Mouse (Mus musculus): Measurements from ENCODE around the gene C2. TPM values are rescaled to one million over a fixed set of nuclear protein-coding genes. Genes with fewer than 3 reads are reported as not detected.
A peak's percentile ranks its signal among the peaks of the same experiment; 100 is the strongest.
"Not testable (repeated sequence)": the region's sequence is repeated elsewhere in the genome, so short reads cannot be mapped to it uniquely, and the experiment has no call there.

Gene C2
- total RNA-seq, 2 experiments from 2014 or later = 4.3 to 6.0 TPM

DNA sequence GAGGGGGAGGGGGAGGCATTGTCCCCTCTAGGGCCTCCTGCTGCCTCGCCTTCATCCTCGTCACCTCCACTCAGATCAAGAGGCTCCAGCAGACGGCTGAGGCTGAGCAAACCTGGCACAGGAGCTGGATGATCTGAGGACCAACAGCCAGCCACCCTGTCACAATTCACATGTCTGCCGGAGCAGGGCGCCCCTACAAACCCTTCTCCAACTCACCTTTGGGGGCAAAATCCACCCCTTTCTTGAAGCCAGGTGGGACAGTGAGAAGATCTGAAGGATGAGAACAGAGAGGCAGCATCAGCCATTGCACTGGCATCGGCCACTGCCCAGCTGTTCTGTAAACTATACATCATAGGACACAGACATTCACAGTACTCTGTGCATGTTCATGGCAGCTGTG, 50.9 kb downstream of the C2 start:
- intact Hi-C loops (cut with DNase I) = no loop called here
- DNase-seq = no peak

DNA sequence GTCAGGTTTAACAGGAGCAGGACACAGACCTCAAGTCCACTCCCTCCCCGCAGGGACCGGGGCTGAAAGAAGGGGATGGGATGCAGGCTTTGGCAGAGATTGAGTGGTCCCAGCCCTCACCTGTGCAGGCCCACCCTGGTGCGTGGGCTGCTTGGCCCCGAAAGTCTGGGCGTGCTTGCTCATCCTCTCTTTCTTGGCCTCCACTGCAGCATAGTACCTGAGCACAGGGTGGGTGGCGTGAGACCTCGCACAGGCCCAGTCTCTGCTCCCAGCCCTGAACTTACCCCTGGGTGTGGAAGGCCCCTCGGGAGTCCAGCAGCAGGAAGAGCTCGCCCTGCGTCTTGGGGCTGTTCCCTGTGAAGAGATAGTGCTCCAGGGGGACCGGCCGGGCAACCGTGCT, 53.2 kb downstream of the C2 start:
- intact Hi-C loops (cut with DNase I) = no loop called here
- DNase-seq = no peak

DNA sequence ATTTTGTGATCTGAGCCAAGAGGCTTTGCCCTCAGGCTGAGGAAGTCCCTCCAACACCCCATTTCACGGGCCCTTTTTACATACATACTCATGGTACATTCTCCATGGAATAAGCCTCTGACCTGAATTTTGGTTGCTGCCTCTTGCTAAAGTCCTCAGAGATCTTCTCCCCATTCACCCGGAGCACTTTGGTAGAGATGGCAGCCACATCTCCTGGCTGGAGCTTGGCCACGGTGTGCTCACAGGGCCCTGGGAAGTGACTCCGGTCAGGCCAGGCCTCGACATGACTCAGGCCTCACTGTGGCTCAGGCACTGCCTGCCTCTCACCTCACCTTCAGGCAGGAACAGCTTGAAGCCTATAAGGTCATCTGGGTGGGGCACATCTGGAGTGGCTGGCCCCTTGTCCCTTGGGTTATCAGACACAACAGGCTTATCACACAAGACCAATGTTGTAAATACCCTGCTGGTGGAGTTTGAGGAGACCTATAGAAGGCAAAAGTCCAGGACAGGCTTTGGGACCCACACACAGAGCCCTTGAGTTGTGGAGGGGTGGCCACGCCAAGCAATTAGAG, 57.2 kb downstream of the C2 start:
- no peak for DNase-seq
- intact Hi-C loops (cut with DNase I) = no loop called here

DNA sequence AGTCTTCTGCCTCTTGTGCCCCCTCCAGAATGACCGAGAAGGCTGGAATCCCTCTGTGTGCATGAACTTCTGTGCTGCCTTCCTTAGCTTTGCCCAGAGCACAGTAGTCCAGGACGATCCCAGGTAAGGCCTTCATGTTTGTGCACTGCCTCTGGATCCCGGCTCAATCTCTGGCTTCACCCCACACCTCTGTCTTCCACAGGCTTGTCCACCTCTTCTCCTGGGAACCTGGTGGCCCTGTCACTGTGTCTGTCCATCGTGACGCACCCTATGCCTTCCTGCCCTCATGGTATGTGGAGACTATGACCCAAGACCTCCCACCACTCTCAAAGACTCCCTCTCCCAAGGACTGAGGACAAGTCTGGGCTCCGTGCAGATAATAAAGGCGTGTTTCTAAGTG, 59.3 kb downstream of the C2 start:
- intact Hi-C loops (cut with DNase I) = no loop called here

DNA sequence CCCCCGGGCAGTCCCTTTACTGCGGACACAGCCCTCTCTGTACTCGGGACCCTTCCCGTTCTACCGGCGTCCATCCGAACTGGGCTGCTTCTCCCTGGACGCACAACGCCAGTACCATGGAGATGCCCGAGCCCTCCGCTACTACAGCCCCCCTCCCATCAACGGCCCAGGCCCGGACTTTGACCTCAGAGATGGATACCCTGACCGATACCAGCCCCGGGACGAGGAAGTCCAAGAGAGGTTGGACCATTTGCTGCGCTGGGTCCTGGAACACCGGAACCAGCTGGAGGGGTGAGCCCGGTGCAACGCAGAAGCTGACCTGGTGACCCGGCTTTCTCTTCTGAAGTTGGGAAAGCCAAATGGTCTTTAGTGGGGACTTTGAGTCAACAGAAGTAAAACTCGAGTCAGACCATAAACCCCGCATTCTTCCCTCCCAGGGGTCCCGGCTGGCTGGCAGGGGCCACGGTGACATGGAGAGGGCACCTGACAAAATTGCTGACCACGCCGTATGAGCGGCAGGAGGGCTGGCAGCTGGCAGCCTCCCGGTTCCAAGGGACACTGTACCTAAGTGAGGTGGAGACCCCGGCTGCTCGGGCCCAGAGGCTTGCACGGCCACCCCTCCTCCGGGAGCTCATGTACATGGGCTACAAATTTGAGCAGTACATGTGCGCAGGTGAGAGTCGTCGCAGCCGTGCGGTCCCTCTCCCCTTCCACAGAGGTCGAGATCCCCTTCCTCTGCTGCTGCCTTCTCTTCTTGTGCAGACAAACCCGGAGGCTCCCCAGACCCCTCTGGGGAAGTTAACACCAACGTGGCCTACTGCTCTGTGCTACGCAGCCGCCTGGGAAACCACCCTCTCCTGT, 60.4 kb downstream of the C2 start:
- intact Hi-C loops (cut with DNase I) = no loop called here
- no peak for DNase-seq

More for the DNA sequence above, 59.3 kb downstream of the C2 start:
- no peak for DNase-seq

DNA sequence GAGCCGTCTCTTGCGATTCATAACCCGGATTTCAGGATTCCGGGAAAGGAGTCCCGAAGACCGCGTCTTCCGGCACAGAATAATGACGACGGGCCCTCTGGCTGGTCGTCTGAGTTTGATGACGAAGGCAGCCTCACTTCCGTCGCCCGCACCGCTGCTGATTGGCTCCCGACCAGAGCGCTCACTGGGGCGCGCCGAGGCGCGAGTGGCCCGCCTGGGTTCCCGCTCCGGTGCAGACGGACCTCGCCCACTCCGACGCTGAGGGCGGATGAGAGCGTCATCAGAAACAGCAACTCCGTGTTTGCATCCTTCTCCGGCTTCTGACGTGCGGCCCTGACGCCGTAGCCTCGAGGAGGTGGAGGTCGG, 61.2 kb downstream of the C2 start, which contains the start of the genes Stk19 and Dxo:
TSS of gene Stk19 (minus strand) at position 90 of the 366 bp plus-strand sequence.
TSS of gene Dxo (plus strand) at position 164 of the 366 bp plus-strand sequence.
- intact Hi-C loops (cut with DNase I) = no loop called here
- peak; percentile 94 to 98 for DNase-seq

DNA sequence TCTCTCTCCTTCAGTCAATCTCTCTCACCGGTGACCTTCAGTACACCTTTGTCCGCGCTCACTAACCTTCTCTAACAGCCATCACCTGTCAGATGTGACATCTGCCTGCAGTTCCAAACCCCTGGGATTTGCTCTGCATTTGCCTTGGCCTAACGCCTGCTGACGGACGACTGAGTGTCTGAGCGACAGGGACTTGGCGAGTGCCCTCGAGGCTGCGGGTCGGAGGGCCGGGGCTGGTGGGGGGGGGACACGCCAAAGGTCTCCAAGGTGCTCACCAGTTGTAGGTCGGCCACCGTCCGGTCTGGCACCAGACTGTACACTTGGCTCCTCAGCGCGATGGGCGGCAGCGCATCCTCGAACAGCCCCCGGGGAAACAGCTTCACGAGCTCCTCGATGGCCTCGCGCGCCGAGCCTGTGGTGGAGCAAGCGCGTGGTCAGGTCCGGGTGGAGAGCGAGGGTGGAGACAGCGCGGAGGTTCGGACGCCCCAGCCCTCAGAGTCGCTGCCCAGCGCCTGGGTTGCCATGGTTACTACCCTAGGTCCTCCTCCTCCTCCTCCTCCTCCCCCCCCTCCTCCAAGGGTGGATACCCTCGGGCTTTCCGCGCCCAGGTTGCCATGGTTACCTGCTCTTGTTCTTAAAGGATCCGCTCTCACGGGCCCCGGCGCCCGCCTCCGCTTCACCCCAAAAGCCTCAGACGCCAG, 61.8 kb downstream of the C2 start:
- no peak for DNase-seq
- intact Hi-C loops (cut with DNase I) = no loop called here

DNA sequence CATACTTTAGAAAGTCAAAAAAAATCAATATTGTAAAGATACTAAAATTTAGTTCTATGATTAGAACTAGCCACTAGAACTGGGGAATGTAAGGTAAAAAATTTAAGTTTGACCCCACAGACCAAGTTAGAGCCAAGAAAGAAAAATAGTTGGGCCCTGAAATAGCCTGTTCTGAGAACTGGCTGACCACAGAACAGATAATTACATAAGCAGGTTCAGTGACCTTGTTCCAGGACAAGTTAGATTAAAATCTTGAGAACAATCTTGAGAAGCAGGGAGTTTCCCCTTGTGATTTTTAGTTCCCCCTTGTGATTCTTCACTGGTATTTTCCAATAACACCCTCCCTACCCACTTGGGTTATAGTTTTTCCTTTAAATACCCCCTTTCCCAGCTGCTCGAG, 67.3 kb downstream of the C2 start:
- DNase-seq; intact Hi-C loops (cut with DNase I): not testable (repeated sequence)

DNA sequence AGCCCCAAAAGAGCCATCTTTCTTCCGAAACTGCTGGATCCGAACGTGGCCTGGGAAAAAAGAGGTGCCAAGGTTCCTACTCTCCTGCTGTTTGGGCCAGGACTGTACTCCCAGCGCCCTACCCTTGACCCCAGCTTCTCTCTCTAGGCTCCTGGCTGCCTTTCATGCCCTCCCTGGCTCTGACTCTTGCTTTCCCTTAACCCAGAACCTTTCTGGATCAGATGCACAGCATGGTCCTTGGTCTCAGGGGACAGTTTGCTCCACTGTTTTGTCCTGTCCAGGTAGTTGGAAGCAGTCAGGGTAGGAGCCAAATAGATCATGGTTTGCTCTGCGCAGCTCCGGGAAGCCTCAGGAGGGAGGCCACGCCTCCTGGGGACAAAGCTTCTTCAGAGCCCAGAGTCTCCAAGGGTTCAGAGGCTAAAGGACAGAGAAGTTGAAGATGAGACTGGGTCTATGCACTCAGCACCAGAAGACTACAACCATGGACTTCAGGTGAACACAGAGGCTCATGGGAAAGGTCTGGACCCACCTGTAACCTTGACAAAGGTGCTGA, 83.2 kb downstream of the C2 start:
- no peak for DNase-seq
- intact Hi-C loops (cut with DNase I) = loop anchor here (5.0 kb wide), 2 partner anchors 83 to 163 kb away; no protein-coding TSS in a partner anchor

DNA sequence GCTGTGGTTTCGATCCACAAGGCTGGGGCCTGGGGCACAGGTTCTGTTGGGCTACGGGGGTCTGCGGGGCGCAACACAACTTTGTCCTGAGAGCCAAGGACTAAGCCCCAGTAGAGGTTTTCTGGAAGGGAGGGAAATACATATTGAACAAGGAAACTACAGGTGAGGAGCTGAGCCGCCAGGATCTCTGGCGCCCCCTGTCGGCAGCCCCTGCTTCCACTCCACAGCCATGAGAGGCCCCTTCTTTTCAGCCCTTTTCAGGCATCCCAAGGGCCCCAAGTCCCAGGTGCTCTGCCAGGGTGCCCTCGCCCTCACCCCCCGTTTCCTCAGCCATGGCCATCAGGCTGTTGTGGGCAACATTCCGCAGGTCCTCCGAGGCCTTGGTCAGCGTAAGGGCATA, 84.3 kb downstream of the C2 start:
- peak; percentile 58 to 62 for DNase-seq
- intact Hi-C loops (cut with DNase I) = loop anchor here (5.0 kb wide), 2 partner anchors 81 to 161 kb away; no protein-coding TSS in a partner anchor

Small RNA genes within 50 kb of the gene (microRNA-seq; reads per million reads assigned to microRNA genes)
- gene Mir6970 = 0 to 1.2 reads per million in 2 experiments
- 1.6 to 3.7 reads per million in 2 experiments for gene Mir6971
- 0 reads per million in 2 experiments for gene Mir6972

Other genes with a start within 250 kb of the C2 start
- 10 to 100 TPM; 48.6 to 56.7 TPM for gene Tnxb, start 227.7 kb downstream of the C2 start, total RNA-seq (2021)
- gene C4b, start 154.4 kb downstream of the C2 start, total RNA-seq (2021) = 10 to 100 TPM; 17.9 to 21.3 TPM
- gene Cyp21a1, start 93.7 kb downstream of the C2 start, total RNA-seq (2021) = not detected
- gene Stk19, start 61.3 kb downstream of the C2 start, total RNA-seq (2021) = 10 to 100 TPM; 10.7 to 13.5 TPM
- 10 to 100 TPM; 17.5 to 18.2 TPM for gene Dxo, start 61.2 kb downstream of the C2 start, total RNA-seq (2021)
- 10 to 100 TPM; 25.0 to 25.4 TPM for gene Skiv2l, start 48.1 kb downstream of the C2 start, total RNA-seq (2021)
- gene Nelfe, start 47.9 kb downstream of the C2 start, total RNA-seq (2021) = 10 to 100 TPM; 13.1 to 15.5 TPM
- 1 to 10 TPM; 6.3 to 7.8 TPM for gene Cfb, start 35.7 kb downstream of the C2 start, total RNA-seq (2021)
- gene Zbtb12, start 18.8 kb downstream of the C2 start, total RNA-seq (2021) = 1 to 10 TPM; 5.1 to 6.1 TPM
- not detected for gene Gm20547, start 16.2 kb downstream of the C2 start, total RNA-seq (2021)
- 10 to 100 TPM; 45.2 to 49.4 TPM for gene Ehmt2, start 204 bp upstream of the C2 start, total RNA-seq (2021)
- gene Slc44a4, start 16.2 kb upstream of the C2 start, total RNA-seq (2021) = under 1 TPM in 1 of 2 experiments, not detected in 1; 0.17 TPM
- 10 to 100 TPM; 14.0 to 14.6 TPM for gene Neu1, start 33.0 kb upstream of the C2 start, total RNA-seq (2021)
- gene Hspa1b, start 61.0 kb upstream of the C2 start, total RNA-seq (2021) = 1 to 10 TPM; 3.8 to 3.9 TPM
- gene Gm20481, start 71.6 kb upstream of the C2 start, total RNA-seq (2021) = not detected
- 1 to 10 TPM; 2.3 to 3.3 TPM for gene Hspa1a, start 73.9 kb upstream of the C2 start, total RNA-seq (2021)
- 1 to 10 TPM; 2.7 to 4.7 TPM for gene Hspa1l, start 74.4 kb upstream of the C2 start, total RNA-seq (2021)
- 10 to 100 TPM; 19.2 to 25.0 TPM for gene Lsm2, start 83.6 kb upstream of the C2 start, total RNA-seq (2021)
- gene Vars, start 102.7 kb upstream of the C2 start, total RNA-seq (2021) = 10 to 100 TPM; 24.5 to 26.0 TPM
- gene Vwa7, start 118.3 kb upstream of the C2 start, total RNA-seq (2021) = 1 to 10 TPM; 5.3 to 5.9 TPM
- gene Sapcd1, start 129.8 kb upstream of the C2 start, total RNA-seq (2021) = under 1 TPM; 0.34 to 0.48 TPM
- gene Msh5, start 148.5 kb upstream of the C2 start, total RNA-seq (2021) = 1 to 10 TPM; 1.6 to 2.0 TPM
- 10 to 100 TPM; 61.6 to 72.9 TPM for gene Clic1, start 151.7 kb upstream of the C2 start, total RNA-seq (2021)
- 10 to 100 TPM; 49.3 to 50.0 TPM for gene Ddah2, start 160.8 kb upstream of the C2 start, total RNA-seq (2021)
- gene Ly6g6c, start 167.1 kb upstream of the C2 start, total RNA-seq (2021) = not detected
- gene Mpig6b, start 167.9 kb upstream of the C2 start, total RNA-seq (2021) = under 1 TPM; 0.61 to 0.74 TPM
- not detected for gene Ly6g6e, start 178.6 kb upstream of the C2 start, total RNA-seq (2021)
- 1 to 10 TPM in 1 of 2 experiments, under 1 TPM in 1; 0.67 to 3.3 TPM for gene Ly6g6d, start 179.8 kb upstream of the C2 start, total RNA-seq (2021)
- not detected for gene Ly6g6f, start 187.3 kb upstream of the C2 start, total RNA-seq (2021)
- 10 to 100 TPM; 53.7 to 56.7 TPM for gene Abhd16a, start 191.0 kb upstream of the C2 start, total RNA-seq (2021)
- not detected for gene Ly6g5c, start 210.0 kb upstream of the C2 start, total RNA-seq (2021)
- gene Ly6g5b, start 217.2 kb upstream of the C2 start, total RNA-seq (2021) = under 1 TPM in 1 of 2 experiments, not detected in 1; 0.41 TPM
- 1 to 10 TPM; 7.0 to 7.7 TPM for gene Gpank1, start 223.2 kb upstream of the C2 start, total RNA-seq (2021)
- 100 to 1,000 TPM; 172 to 176 TPM for gene Csnk2b, start 223.8 kb upstream of the C2 start, total RNA-seq (2021)
- 10 to 100 TPM; 28.0 to 29.6 TPM for gene D17H6S53E, start 228.1 kb upstream of the C2 start, total RNA-seq (2021)
- gene Apom, start 233.8 kb upstream of the C2 start, total RNA-seq (2021) = not detected
- gene Bag6, start 236.9 kb upstream of the C2 start, total RNA-seq (2021) = 100 to 1,000 TPM; 237 to 245 TPM

Data from heart, postnatal 14 days (tissue).